Mouse (Mus musculus) heart, adult 2 months (tissue): Measurements from ENCODE around the gene Fbxl14.

Experiments used
- CTCF ChIP-seq: fragments of 200-600 bp; IDR thresholded peaks from 2 replicates; pipeline ENCODE4 v1.8.1; 2022; ENCODE audit warnings: antibody characterized with exemption, mild to moderate bottlenecking, moderate library complexity
- EP300 ChIP-seq: fragments of 200-500 bp; IDR thresholded peaks from 2 replicates; pipeline ENCODE4 v1.6.1; 2011; ENCODE audit warnings: low read depth, low read length, control low read depth; ENCODE audit not compliant: insufficient read depth
- POLR2A ChIP-seq: fragments of 200-500 bp; IDR thresholded peaks from 2 replicates; pipeline ENCODE4 v1.6.1; 2011; ENCODE audit warnings: mild to moderate bottlenecking, low read depth, low read length, control low read depth; ENCODE audit not compliant: insufficient read depth

- TF ChIP-seq EP300 (no peak), POLR2A (no peak), CTCF (no peak)
Observed at GRCm38 (mm10) chr6:119521931-119522391, 42.5 kb downstream of the Fbxl14 start.
